Mouse (Mus musculus) common myeloid progenitor, adult 5-6 weeks (primary cell): ENCODE measurements around the gene Orai3. TPM values are rescaled to one million over a fixed set of nuclear protein-coding genes. Genes with fewer than 3 reads are reported as not detected.
A peak's percentile ranks its signal among the peaks of the same experiment; 100 is the strongest.
"Not testable (repeated sequence)": the region's sequence is repeated elsewhere in the genome, so short reads cannot be mapped to it uniquely, and the experiment has no call there.

Experiments
- ATAC-seq: replicated peaks from 2 replicates; pipeline ENCODE4 v1.8.0; 2016; ENCODE audit warnings: low read depth, mild to moderate bottlenecking, moderate TSS enrichment, inconsistent platforms; ENCODE audit not compliant: poor library complexity, severe bottlenecking
- total RNA-seq: library from RNA; stranded (forward); fragments of 200-1000, 187-1606 nt; gene quantifications from 2 replicates; pipeline ENCODE4 v1.2.3, GENCODE M21; 2017

The Orai3 gene
- total RNA-seq, 1 experiment from 2014 or later = 40.6 TPM

- no peak for ATAC-seq
These were observed 9.1 kb upstream of the Orai3 start for GRCm38 (mm10) chr7:127760478-127760877.

GRCm38 (mm10) chr7:127761026-127761425 is 8.6 kb upstream of the Orai3 start:
- peak; percentile 85 for ATAC-seq

- no peak for ATAC-seq
These were observed 6.0 kb upstream of the Orai3 start for GRCm38 (mm10) chr7:127763642-127764041.

- no peak for ATAC-seq
These were observed 3.9 kb upstream of the Orai3 start for GRCm38 (mm10) chr7:127765756-127766155.

- peak; percentile 19 for ATAC-seq
These were observed 2.6 kb upstream of the Orai3 start for GRCm38 (mm10) chr7:127766851-127767609.

- no peak for ATAC-seq
These were observed 1.8 kb upstream of the Orai3 start for GRCm38 (mm10) chr7:127767671-127768345.

GRCm38 (mm10) chr7:127768346-127768996 is 1.1 kb upstream of the Orai3 start:
- ATAC-seq = no peak

GRCm38 (mm10) chr7:127768997-127769593 is 520 bp upstream of the Orai3 start:
- ATAC-seq = peak; percentile 71

GRCm38 (mm10) chr7:127770039-127770905 is 657 bp downstream of the Orai3 start:
- ATAC-seq = peak; percentile 9; the same call in 1 of the 2 replicates

- ATAC-seq = no peak
These were observed 1.6 kb downstream of the Orai3 start for GRCm38 (mm10) chr7:127771262-127771661.

- ATAC-seq = no peak
These were observed 2.5 kb downstream of the Orai3 start for GRCm38 (mm10) chr7:127772080-127772479.

GRCm38 (mm10) chr7:127772557-127772956 is 2.9 kb downstream of the Orai3 start:
- no peak for ATAC-seq

- ATAC-seq = peak; percentile 30
These were observed 4.2 kb downstream of the Orai3 start for GRCm38 (mm10) chr7:127773664-127774384.

GRCm38 (mm10) chr7:127775837-127776236 is 6.2 kb downstream of the Orai3 start:
- ATAC-seq = not testable (repeated sequence)

- ATAC-seq = peak; percentile 58
These were observed 6.8 kb downstream of the Orai3 start, which contains the start of gene Setd1a for GRCm38 (mm10) chr7:127776426-127776825. TSS of gene Setd1a (plus strand) at chr7:127776670.

GRCm38 (mm10) chr7:127776878-127777473 is 7.4 kb downstream of the Orai3 start:
- peak; percentile 87 for ATAC-seq

- ATAC-seq = peak; percentile 4; the same call in 1 of the 2 replicates
These were observed 8.1 kb downstream of the Orai3 start for GRCm38 (mm10) chr7:127777474-127778266.

- ATAC-seq = no peak
These were observed 8.7 kb downstream of the Orai3 start for GRCm38 (mm10) chr7:127778350-127778749.
